Mouse (Mus musculus) frontal cortex, postnatal 14 days (tissue): ENCODE measurements around the gene Vmn2r30.
A peak's percentile ranks its signal among the peaks of the same experiment; 100 is the strongest.
"Not testable (repeated sequence)": the region's sequence is repeated elsewhere in the genome, so short reads cannot be mapped to it uniquely, and the experiment has no call there.

ENCODE experiments used
- DNase-seq, 2 experiments: peaks; one replicate each; pipeline ENCODE4 v3.0.0; 2022; ENCODE audit warnings: low spot score in 2 of 2

Gene Vmn2r30

GRCm38 (mm10) chr7:7337509-7337908 lies at the start of gene Vmn2r30:
Gene Vmn2r30 (minus strand): TSS chr7:7337609.
- not testable (repeated sequence) for DNase-seq

- DNase-seq: not testable (repeated sequence)
These were observed 37.0 kb upstream of the Vmn2r30 start, which contains the start of gene Gm45783 for GRCm38 (mm10) chr7:7374431-7374830. Gene Gm45783 (minus strand): TSS chr7:7374573.

- no peak for DNase-seq
These were observed 41.8 kb downstream of the Vmn2r30 start for GRCm38 (mm10) chr7:7295595-7295994.

GRCm38 (mm10) chr7:7281383-7281782 lies 56.0 kb downstream of the Vmn2r30 start:
- DNase-seq: no peak

GRCm38 (mm10) chr7:7277966-7278567 lies 59.3 kb downstream of the Vmn2r30 start, which contains the start of gene Gm45844:
Gene Gm45844 (minus strand): TSS chr7:7278289.
- peak; percentile 92 to 95 for DNase-seq

GRCm38 (mm10) chr7:7277556-7277955 lies 59.9 kb downstream of the Vmn2r30 start:
- DNase-seq: not testable (repeated sequence)
